Mouse (Mus musculus) embryo, embryonic 9.5 days (tissue): ENCODE measurements around the gene Camk1.
"Not testable (repeated sequence)": the region's sequence is repeated elsewhere in the genome, so short reads cannot be mapped to it uniquely, and the experiment has no call there.

ENCODE experiments used
- DNase-seq: peaks from one replicate; pipeline ENCODE4 v3.0.0-alpha.2; 2017; ENCODE audit errors: extremely low spot score

Camk1 gene

GRCm38 (mm10) chr6:113361476-113361875 is 17.7 kb upstream of the Camk1 start:
- no peak for DNase-seq

GRCm38 (mm10) chr6:113353696-113354095 is 9.9 kb upstream of the Camk1 start:
- DNase-seq = no peak

DNA sequence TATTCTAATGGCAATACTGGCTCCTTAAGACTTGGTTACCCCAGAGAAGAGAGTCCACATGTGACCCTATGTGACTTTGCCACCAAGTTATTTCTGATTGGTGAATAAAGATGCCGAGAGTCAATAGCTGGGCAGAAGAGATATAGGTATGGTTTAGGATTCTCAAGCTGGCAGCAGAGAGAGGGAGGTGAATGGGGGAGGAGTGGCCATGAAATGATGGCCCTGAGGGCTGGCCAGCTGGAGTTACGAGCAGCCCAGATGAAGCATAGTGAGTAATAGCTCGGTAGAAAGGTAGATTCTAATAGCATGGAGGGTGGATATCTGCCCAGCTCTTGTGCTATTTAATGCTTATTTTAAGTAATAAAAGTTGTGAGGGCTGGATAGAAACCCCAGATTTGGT is 9.0 kb upstream of the Camk1 start:
- DNase-seq = no peak

- no peak for DNase-seq
These were observed 7.9 kb upstream of the Camk1 start for GRCm38 (mm10) chr6:113351653-113352052.

GRCm38 (mm10) chr6:113351161-113351560 is 7.4 kb upstream of the Camk1 start:
- no peak for DNase-seq

- no peak for DNase-seq
These were observed 6.8 kb upstream of the Camk1 start for GRCm38 (mm10) chr6:113350538-113350937.

- DNase-seq = no peak
These were observed 3.1 kb upstream of the Camk1 start for GRCm38 (mm10) chr6:113346897-113347296.

DNA sequence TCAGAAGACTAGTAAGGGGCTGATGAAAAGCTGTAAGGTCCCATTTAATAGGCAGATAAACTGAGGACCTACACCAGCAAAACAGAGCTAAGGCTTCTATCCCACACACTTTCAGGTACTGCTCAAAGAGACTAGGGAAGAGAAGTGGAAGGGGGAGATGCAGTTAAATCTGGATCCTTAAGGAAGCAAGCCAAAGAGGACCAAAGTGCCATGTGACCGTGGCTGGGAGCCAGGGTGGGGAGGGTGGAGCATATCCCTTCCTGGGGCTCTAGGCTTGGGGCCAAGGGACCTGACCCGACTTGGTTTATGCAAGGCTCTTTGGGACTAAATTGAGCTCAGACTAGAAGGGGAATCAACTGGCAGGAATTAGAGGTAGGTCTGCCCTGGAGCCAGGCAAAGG is 537 bp upstream of the Camk1 start:
- DNase-seq = no peak

DNA sequence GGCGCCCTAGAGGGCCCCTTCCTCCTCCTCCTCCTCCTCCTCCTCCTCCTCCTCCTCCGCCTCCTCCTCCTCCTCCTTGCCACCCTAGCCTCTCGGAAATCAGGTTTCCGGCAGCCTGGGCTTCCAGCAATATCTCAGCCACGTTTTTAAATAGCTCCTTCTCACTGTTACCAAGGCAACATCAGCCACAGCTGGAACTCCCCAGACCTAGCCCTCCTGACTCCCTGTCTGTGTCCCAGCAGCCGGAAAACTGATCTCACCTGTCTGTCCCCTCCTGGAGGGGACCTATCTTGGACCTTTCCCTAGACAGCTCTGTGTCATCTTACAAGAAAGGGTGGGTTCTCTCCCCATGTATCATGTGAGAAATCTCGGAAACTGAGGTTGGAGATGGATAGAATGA is 1.5 kb downstream of the Camk1 start:
- no peak for DNase-seq

DNA sequence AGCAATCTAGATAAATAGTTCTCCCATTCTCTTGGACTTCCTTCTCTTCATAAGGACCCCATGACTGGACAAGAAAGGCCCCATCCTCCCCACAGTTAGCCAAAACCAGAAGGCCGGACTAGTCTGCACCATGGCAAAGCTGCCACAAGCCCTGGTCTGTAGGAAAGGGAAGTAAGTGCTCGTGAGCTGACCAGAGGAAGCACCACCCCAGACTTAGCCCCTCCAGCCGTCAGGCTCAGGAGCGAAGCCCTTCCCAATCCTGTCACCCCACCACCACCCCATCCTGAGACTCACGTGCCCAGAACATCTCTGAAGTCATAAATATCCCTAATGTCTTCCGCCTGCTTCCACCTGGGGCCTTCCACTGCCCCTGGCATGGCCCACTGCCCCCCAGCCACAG is 2.2 kb downstream of the Camk1 start:
- no peak for DNase-seq

- no peak for DNase-seq
These were observed 6.7 kb downstream of the Camk1 start for GRCm38 (mm10) chr6:113336852-113337620.

DNA sequence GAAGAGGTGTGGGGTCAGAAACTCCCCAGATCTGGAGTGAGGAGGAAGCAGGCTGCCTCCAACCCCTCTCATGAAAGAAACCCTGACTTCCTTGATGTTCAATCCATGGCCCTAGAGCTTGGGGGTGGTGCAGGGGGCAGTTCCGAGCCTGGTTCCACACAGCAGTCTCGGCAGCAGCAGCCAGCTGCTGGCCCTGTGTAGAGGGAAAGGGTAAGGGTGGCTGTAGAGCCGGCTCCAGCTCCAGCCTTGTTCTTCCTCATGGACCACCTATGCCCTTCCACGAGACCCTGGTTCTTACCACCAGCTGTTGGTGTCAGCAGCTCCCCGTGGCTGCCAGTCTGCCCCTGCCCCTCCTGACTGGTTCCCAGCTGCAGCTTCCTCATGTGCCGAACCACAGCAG is 9.6 kb downstream of the Camk1 start:
- DNase-seq = no peak

- DNase-seq = no peak
These were observed 10.4 kb downstream of the Camk1 start for GRCm38 (mm10) chr6:113333137-113333950.

GRCm38 (mm10) chr6:113332734-113333133 is 11.1 kb downstream of the Camk1 start:
- not testable (repeated sequence) for DNase-seq

DNA sequence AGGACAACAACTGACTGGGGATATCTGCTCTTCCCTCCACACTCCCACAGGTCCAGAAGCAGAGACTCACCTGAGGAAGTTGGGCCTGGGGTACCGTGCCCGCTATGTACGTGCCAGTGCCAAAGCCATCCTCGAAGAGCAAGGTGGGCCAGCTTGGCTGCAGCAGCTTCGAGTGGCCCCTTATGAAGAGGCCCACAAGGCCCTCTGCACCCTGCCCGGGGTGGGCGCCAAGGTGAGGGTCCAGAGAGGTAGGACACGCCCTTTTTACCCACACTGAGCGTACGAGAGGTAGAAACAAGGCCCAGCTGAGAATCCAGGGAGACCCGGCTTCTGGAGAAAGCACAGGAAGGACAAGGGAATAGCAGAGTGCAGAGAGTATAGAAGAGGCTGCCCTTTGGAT is 12.1 kb downstream of the Camk1 start:
- no peak for DNase-seq

- DNase-seq = no peak
These were observed 13.2 kb downstream of the Camk1 start for GRCm38 (mm10) chr6:113330547-113330946.

DNA sequence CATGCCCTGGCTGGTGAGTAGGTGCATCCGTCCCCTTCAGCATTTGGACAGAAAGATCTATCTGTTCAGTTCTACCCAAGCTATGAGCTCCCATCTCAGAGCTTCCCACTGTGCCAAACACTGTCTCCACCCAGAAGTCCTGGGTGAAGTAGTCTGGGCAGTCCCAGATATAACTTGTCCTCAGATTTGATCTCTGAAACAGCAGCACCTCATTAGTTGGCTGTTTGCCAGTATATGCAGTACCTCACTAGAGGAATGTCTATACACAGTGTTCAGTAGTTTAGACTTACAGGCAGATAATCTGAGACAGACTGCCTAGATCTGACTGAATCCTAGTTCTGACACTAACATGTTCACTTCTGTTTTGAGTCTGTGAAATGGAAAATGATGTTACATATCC is 14.4 kb downstream of the Camk1 start:
- DNase-seq = no peak

DNA sequence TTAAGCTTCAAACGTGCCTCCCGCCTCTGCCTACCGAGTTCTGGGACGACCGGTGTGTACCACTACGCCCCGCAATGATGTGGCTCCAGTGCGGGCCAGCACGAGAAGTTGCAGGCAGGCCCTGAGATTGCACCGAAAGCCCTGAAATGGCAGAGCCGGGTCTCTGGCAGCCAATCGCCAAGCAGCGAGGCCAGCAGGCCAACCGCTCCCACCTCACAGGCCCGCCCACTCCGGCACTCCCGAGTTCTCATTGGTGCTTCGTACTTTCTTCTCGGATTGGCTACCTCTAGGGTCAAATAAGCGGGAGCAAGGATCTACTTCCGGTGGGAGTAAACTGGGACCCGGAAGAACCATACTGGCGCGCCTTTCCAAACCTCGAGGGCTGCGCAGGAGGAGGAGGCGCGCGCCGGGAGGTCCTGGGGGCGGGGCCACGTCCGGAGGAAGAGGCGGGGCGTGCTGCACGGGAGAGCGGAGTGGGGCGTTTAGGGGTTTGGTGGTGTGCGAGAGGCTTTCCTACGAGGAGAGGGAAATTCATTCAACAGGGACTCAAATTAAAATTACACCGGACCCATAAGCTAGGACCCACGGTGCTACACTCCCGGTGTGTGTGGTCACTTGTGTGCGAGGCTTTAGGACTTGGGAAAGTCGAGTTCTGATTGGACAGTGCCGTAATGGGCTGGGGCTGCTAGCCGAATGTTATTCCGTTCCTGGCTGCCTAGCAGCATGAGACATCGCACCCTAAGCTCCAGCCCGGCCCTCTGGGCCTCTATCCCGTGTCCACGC is 17.1 kb downstream of the Camk1 start, which contains the start of gene Ogg1:
Ogg1 (plus strand) TSS at position 440 of the 783 bp plus-strand sequence.
- DNase-seq = peak; percentile 97

- no peak for DNase-seq
These were observed 27.8 kb downstream of the Camk1 start for GRCm38 (mm10) chr6:113315972-113316371.

- DNase-seq = peak; percentile 25
These were observed 35.6 kb downstream of the Camk1 start for GRCm38 (mm10) chr6:113308141-113308540.

DNA sequence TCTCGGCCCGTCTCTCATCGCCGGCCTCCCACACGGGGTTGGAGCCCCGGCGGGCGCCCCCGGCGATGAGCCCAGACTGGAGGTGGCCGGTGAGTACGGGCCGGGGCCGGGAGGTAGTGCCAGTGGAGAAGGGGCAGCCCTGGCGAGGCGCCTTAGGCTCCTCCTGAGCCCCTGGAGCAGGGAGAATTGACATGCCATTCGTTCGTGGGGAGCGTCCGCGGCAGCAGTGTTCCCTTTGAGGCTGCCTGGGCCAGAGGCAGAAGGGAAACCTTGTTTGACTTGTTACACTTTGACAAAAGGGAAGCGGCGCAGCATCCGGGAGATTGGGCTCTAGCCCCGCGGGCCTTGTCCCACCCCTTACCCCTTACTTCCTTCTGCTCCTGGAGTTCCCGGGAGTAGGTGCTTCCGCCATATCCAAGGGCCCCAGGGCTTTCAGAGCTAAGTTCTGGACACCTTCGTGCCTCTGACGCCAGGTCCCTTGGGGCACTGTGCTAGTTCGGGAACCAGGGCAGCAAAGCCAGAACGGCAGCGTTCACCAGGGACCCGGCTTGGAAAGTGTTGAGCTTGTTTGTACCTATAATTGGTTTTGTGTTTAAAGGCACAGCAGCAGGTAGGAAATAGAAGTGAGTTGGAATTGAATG is 36.2 kb downstream of the Camk1 start:
- peak; percentile 38 for DNase-seq

DNA sequence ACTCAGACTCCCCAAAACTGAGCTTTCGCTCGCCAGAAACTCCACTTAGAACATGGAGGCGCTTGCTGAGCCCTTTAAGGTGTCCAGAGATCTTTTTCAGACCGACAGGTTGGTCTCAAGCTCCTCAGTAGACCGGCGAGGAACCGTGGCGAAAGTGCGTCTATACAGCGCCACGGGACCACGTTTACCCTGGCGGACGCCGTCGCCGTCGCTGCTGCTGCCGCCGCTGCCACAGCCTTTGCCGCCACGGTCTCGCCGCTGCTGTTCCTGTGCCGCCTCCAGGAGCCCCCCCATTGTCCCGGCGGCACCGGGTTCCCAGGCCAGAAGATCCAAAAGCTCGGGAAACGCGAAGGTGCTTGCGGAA is 36.8 kb downstream of the Camk1 start, which contains the start of gene Brpf1:
Brpf1 (plus strand) TSS at position 152 of the 364 bp plus-strand sequence.
- no peak for DNase-seq
